Mouse (Mus musculus) CH12.LX (cell line): ENCODE measurements around the gene Pvalb. TPM values are rescaled to one million over a fixed set of nuclear protein-coding genes. Genes with fewer than 3 reads are reported as not detected.

ENCODE experiments used
- DNase-seq: peaks from one replicate; pipeline ENCODE4 v3.0.0-alpha.2; 2013; ENCODE audit errors: extremely low read depth
- H3K27ac ChIP-seq: 2 replicates; pipeline ENCODE4 v1.5.1; 2012; ENCODE audit warnings: low read depth, mild to moderate bottlenecking, control low read depth, moderate library complexity; ENCODE audit not compliant: insufficient read depth
- H3K27me3 ChIP-seq: replicated peaks from 2 replicates; pipeline ENCODE3; 2012; ENCODE audit warnings: inconsistent platforms
- H3K36me3 ChIP-seq, 2 experiments: replicated peaks in 1 of 2; 2 replicates each; pipeline versions ENCODE3 to v1.6.1; 2012; ENCODE audit warnings: inconsistent platforms in 1 of 2, low read length in 1 of 2, mild to moderate bottlenecking in 1 of 2, mixed read lengths in 1 of 2, moderate library complexity in 1 of 2; ENCODE audit not compliant: control insufficient read depth in 1 of 2, insufficient read depth in 1 of 2
- H3K4me1 ChIP-seq, 2 experiments: 2 replicates each; pipeline ENCODE4 v1.6.1; 2012; ENCODE audit warnings: inconsistent platforms in 1 of 2, moderate library complexity in 1 of 2; ENCODE audit not compliant: insufficient read depth in 2 of 2, control insufficient read depth in 1 of 2
- H3K4me2 ChIP-seq: 2 replicates; pipeline ENCODE4 v1.6.1; 2012; ENCODE audit warnings: low read depth, mild to moderate bottlenecking, control low read depth; ENCODE audit not compliant: poor library complexity, insufficient read depth, severe bottlenecking
- H3K4me3 ChIP-seq, 3 experiments: fragments of 150-350 bp in 1 of 3; sonication (generic) in 1 of 3; replicated peaks in 1 of 3; 2 replicates each; pipeline versions ENCODE3 to v1.5.1; 2011 to 2012; ENCODE audit warnings: low read depth in 2 of 3, low read length in 2 of 3, mild to moderate bottlenecking in 2 of 3, moderate library complexity in 2 of 3, control low read depth in 1 of 3, improper control_type of control experiment in 1 of 3, inconsistent platforms in 1 of 3, mixed read lengths in 1 of 3; ENCODE audit not compliant: poor library complexity in 1 of 3
- H3K79me2 ChIP-seq: replicated peaks from 2 replicates; pipeline ENCODE4 v1.6.1; 2012; ENCODE audit warnings: mild to moderate bottlenecking, moderate library complexity; ENCODE audit not compliant: control insufficient read depth, poor library complexity, insufficient read depth, severe bottlenecking; ENCODE audit errors: extremely low read depth
- H3K9ac ChIP-seq: 2 replicates; pipeline ENCODE4 v1.6.1; 2012; ENCODE audit warnings: low read depth, mild to moderate bottlenecking, control low read depth, moderate library complexity; ENCODE audit not compliant: insufficient read depth
- H3K9me3 ChIP-seq: replicated peaks from 2 replicates; pipeline ENCODE3; 2012; ENCODE audit warnings: low read length, inconsistent platforms, mixed read lengths
- CHD1 ChIP-seq: IDR thresholded peaks from 2 replicates; pipeline ENCODE4 v1.6.1; 2012; ENCODE audit warnings: low read depth, low read length, improper control_type of control experiment, inconsistent platforms
- CHD2 ChIP-seq: IDR thresholded peaks from 2 replicates; pipeline ENCODE4 v1.6.1; 2011; ENCODE audit warnings: low read length, improper control_type of control experiment
- CTCF ChIP-seq, 2 experiments: IDR thresholded peaks in 1 of 2; conservative IDR thresholded peaks in 1 of 2; 2 replicates each; pipeline ENCODE4 v1.5.1; 2011 to 2012; ENCODE audit warnings: low read depth in 2 of 2, low read length in 2 of 2, improper control_type of control experiment in 1 of 2, inconsistent platforms in 1 of 2, mild to moderate bottlenecking in 1 of 2, moderate library complexity in 1 of 2
- E2F4 ChIP-seq: IDR thresholded peaks from 2 replicates; pipeline ENCODE4 v1.6.1; 2011; ENCODE audit warnings: low read depth, low read length, improper control_type of control experiment; ENCODE audit not compliant: insufficient replicate concordance
- ELF1 ChIP-seq: IDR thresholded peaks from 2 replicates; pipeline ENCODE4 v1.6.1; 2014; ENCODE audit warnings: low read depth, mild to moderate bottlenecking, inconsistent platforms, low read length, improper control_type of control experiment
- EP300 ChIP-seq: IDR thresholded peaks from 2 replicates; pipeline ENCODE4 v1.6.1; 2011; ENCODE audit warnings: low read length, improper control_type of control experiment
- ETS1 ChIP-seq: conservative IDR thresholded peaks from 2 replicates; pipeline ENCODE4 v1.6.1; 2012; ENCODE audit warnings: low read depth, mild to moderate bottlenecking, inconsistent platforms, low read length, improper control_type of control experiment, moderate library complexity
- GABPA ChIP-seq: IDR thresholded peaks from 2 replicates; pipeline ENCODE4 v1.6.1; 2012; ENCODE audit warnings: low read depth, low read length, improper control_type of control experiment, inconsistent platforms; ENCODE audit not compliant: insufficient replicate concordance
- HCFC1 ChIP-seq: IDR thresholded peaks from 2 replicates; pipeline ENCODE4 v1.6.1; 2012; ENCODE audit warnings: low read depth, mild to moderate bottlenecking, inconsistent platforms, low read length, improper control_type of control experiment
- IRF4 ChIP-seq: IDR thresholded peaks from 2 replicates; pipeline ENCODE4 v1.6.1; 2014; ENCODE audit warnings: low read depth, mild to moderate bottlenecking, inconsistent platforms, low read length, improper control_type of control experiment
- JUN ChIP-seq: IDR thresholded peaks from 2 replicates; pipeline ENCODE4 v1.6.1; 2011; ENCODE audit warnings: low read depth, mild to moderate bottlenecking, low read length, improper control_type of control experiment, moderate library complexity; ENCODE audit not compliant: insufficient read depth
- JUND ChIP-seq: conservative IDR thresholded peaks from 2 replicates; pipeline ENCODE4 v1.6.1; 2011; ENCODE audit warnings: low read depth, low read length, improper control_type of control experiment
- KAT2A ChIP-seq: IDR thresholded peaks from 2 replicates; pipeline ENCODE4 v1.6.1; 2012; ENCODE audit warnings: low read length, improper control_type of control experiment, inconsistent platforms; ENCODE audit not compliant: insufficient replicate concordance
- MAFK ChIP-seq: IDR thresholded peaks from 2 replicates; pipeline ENCODE4 v1.6.1; 2011; ENCODE audit warnings: low read length, improper control_type of control experiment; ENCODE audit not compliant: insufficient replicate concordance
- MAZ ChIP-seq: IDR thresholded peaks from 2 replicates; pipeline ENCODE4 v1.6.1; 2012; ENCODE audit warnings: low read depth, mild to moderate bottlenecking, inconsistent platforms, low read length, improper control_type of control experiment, moderate library complexity
- MXI1 ChIP-seq: IDR thresholded peaks from 2 replicates; pipeline ENCODE4 v1.6.1; 2011; ENCODE audit warnings: mild to moderate bottlenecking, low read depth, low read length, improper control_type of control experiment
- MYC ChIP-seq: IDR thresholded peaks from 2 replicates; pipeline ENCODE4 v1.6.1; 2011; ENCODE audit warnings: low read depth, mild to moderate bottlenecking, improper control_type of control experiment, low read length
- NELFE ChIP-seq: IDR thresholded peaks from 2 replicates; pipeline ENCODE4 v1.6.1; 2011; ENCODE audit warnings: low read depth, low read length, improper control_type of control experiment
- PAX5 ChIP-seq: IDR thresholded peaks from 2 replicates; pipeline ENCODE4 v1.6.1; 2012; ENCODE audit warnings: low read length, inconsistent platforms, mixed read lengths
- POLR2A ChIP-seq: IDR thresholded peaks from 2 replicates; pipeline ENCODE4 v1.6.1; 2011; ENCODE audit warnings: low read depth, mild to moderate bottlenecking, improper control_type of control experiment, low read length
- POLR2AphosphoS2 ChIP-seq: IDR thresholded peaks from 2 replicates; pipeline ENCODE4 v1.6.1; 2011; ENCODE audit warnings: low read depth, low read length, improper control_type of control experiment
- RCOR1 ChIP-seq: conservative IDR thresholded peaks from 2 replicates; pipeline ENCODE4 v1.6.1; 2012; ENCODE audit warnings: low read depth, mild to moderate bottlenecking, inconsistent platforms, low read length, improper control_type of control experiment
- SIN3A ChIP-seq: IDR thresholded peaks from 2 replicates; pipeline ENCODE4 v1.6.1; 2012; ENCODE audit warnings: low read length, improper control_type of control experiment, inconsistent platforms
- SMC3 ChIP-seq: IDR thresholded peaks from 2 replicates; pipeline ENCODE4 v1.6.1; 2011; ENCODE audit warnings: low read depth, low read length, improper control_type of control experiment
- TBP ChIP-seq: conservative IDR thresholded peaks from 2 replicates; pipeline ENCODE4 v1.6.1; 2011; ENCODE audit warnings: low read depth, low read length, improper control_type of control experiment
- TCF12 ChIP-seq: IDR thresholded peaks from 2 replicates; pipeline ENCODE4 v1.6.1; 2014; ENCODE audit warnings: low read depth, mild to moderate bottlenecking, inconsistent platforms, low read length, improper control_type of control experiment
- UBTF ChIP-seq: IDR thresholded peaks from 2 replicates; pipeline ENCODE4 v1.6.1; 2012; ENCODE audit warnings: low read depth, mild to moderate bottlenecking, inconsistent platforms, low read length, improper control_type of control experiment, moderate library complexity
- USF2 ChIP-seq: conservative IDR thresholded peaks from 2 replicates; pipeline ENCODE4 v1.6.1; 2011; ENCODE audit warnings: low read depth, low read length, improper control_type of control experiment
- ZC3H11A ChIP-seq: IDR thresholded peaks from 2 replicates; pipeline ENCODE4 v1.6.1; 2012; ENCODE audit warnings: low read depth, mild to moderate bottlenecking, inconsistent platforms, low read length, improper control_type of control experiment
- ZKSCAN1 ChIP-seq: IDR thresholded peaks from 2 replicates; pipeline ENCODE4 v1.6.1; 2012; ENCODE audit warnings: low read depth, inconsistent platforms, low read length, improper control_type of control experiment, borderline replicate concordance
- ZMIZ1 ChIP-seq: IDR thresholded peaks from 2 replicates; pipeline ENCODE4 v1.6.1; 2012; ENCODE audit warnings: low read depth, mild to moderate bottlenecking, inconsistent platforms, low read length, improper control_type of control experiment
- ZNF384 ChIP-seq: IDR thresholded peaks from 2 replicates; pipeline ENCODE4 v1.6.1; 2012; ENCODE audit warnings: low read depth, low read length, improper control_type of control experiment, inconsistent platforms
- dilution Hi-C: fragments of 300-500 bp; cut with MboI; formaldehyde crosslinking; loops from 2 replicates; pipeline ENCODE4 v1.14.3; 2020; ENCODE audit warnings: low sequenced_read_pairs; ENCODE audit not compliant: extremely low pct_unique_long_range_greater_than_20kb, extremely low pct_ligation_motif_present
- in situ Hi-C: fragments of 300-500 bp; cut with MboI; formaldehyde crosslinking; loops from 3 replicates; pipeline ENCODE4 v1.14.3; 2019; ENCODE audit warnings: low sequenced_read_pairs, low pct_ligation_motif_present, low pct_unique_long_range_greater_than_20kb, mixed read lengths
- polyA plus RNA-seq: library from polyadenylated mRNA; unstranded; fragments of >175 nt; gene quantifications from 2 replicates; pipeline ENCODE4 v1.2.1, GENCODE M21; 2012; ENCODE audit warnings: low read depth; ENCODE audit not compliant: insufficient read length
- total RNA-seq, 2 experiments: library from RNA; depleted of rRNA; stranded (reverse); fragments of 300-350 nt in 1 of 2; fragments of >200 nt in 1 of 2; gene quantifications; 2 replicates each; pipeline ENCODE4 v1.2.3; 2012 to 2014

The Pvalb gene
- total and polyA plus RNA-seq, 3 experiments: 11.4 to 16.4 (median 12.8) TPM

DNA sequence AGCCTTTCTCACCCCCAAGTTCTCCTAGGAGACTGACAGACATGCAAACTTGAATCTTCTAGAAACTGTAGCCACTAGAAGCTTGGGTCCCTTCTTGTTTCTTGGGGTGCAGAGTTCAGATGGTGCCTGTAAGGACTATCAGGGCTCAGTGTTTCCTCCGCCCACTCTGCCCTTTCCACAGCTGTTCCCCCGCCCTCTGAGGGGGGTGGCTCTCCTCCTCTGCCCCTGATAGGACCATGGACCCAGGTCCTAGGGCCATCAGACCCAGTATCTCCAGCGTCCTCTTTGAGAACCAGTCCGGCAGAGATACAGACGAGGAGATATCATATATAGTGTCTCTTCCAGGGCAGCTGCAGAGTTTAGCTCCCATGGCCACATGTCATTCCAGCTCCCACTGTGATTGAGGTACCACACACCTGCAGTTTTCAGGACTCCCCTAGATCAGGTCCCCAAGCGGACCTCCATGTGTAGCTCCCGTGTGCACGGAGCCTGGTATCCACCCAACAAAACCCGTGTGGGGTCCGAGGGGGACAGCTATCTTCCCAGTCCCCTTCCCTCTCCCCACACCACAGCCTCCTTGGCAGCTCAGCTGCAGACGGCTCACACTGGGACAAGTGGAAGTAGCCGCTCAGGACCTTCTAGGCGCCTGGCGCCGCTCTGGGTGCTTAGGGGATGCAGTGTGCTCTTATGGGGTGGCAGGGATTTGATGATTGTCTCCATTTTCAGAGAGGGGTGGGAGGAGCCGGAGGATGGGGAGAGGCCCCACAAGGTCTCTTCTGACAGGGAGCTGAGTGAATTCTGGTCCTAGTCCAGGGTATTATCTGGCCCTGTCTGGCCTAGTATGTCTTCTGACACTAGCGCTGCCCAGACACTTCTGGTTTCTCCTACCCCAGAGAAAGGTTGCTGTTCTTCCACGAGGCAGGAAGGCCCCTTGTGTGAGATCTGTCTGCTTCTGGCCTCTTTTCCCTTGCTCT is 40.2 kb upstream of the Pvalb start (continued):
- TF ChIP-seq ZMIZ1: peak; percentile 95
- TF ChIP-seq ZKSCAN1: no peak
- TF ChIP-seq, all 38 proteins: peak for 15

DNA sequence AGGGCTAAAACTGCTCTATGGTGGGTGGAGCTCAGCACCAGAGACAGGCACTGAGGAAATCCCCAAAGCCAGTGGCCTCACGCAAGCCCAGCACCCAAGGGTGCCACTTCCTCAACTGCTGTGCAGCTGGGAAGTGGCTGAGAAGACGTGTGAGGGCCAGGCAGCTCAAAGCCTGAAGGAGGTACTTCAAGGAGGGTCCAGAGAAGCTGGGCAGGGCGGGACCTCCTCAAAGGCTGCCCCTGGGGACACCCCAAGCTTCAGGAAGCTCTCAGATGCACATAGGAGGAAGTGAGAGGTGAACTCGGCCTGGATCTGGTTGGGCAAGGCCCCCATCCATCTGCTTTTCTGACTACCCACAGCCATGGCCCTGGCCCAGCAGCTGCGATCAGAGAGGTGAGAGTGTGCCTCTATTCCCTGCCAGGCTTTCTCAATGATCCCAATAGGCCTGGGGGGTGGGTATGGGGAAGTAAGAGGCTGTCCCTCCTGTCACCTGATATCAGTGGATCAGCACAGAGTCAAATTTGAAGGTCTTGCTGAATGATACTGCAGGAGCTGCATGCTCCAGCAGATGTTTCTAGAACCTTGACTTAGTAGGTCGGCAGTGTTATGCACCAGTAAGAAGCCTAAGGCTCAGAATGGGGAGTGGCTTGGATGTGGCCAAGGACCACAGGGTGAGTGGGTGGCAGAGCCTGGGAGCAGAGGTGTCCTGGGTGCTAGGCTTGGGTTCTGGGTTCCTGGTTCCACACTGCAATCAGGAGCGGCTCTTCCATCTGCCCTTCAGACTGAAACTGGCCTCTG is 38.7 kb upstream of the Pvalb start, which contains the start of gene Ncf4:
Ncf4 (plus strand) TSS at position 107 of the 798 bp plus-strand sequence.
- no peaks in the 10 kb centered on the region for H3K27me3 ChIP-seq
- peak; percentile 99 for DNase-seq
- peak within 1 kb of the TSS; percentile 86 for H3K4me2 ChIP-seq
- peaks cover 52 to 66% of the 10 kb centered on the region in 2 experiments for H3K4me1 ChIP-seq
- no peaks in the 10 kb centered on the region for H3K9me3 ChIP-seq
- in situ Hi-C loops (loop anchor here (5.0 to 10.0 kb wide), 2 partner anchors 63 to 270 kb away; partner anchors contain the start of gene Eif3d), dilution Hi-C loops (no loop called here)
- H3K79me2 ChIP-seq: peaks cover 24% of the 10 kb centered on the region
- peak within 1 kb of the TSS; percentile 63 to 85 (median 84) for H3K4me3 ChIP-seq
- H3K36me3 ChIP-seq: peaks cover 13 to 14% of the 10 kb centered on the region in 2 experiments
- H3K9ac ChIP-seq: peak within 1 kb of the TSS; percentile 87
- H3K27ac ChIP-seq: peak within 1 kb of the TSS; percentile 98
- TF ChIP-seq ZC3H11A (no peak), EP300 (peak; percentile 92), USF2 (no peak; the same call in 1 of the 2 replicates), MAFK (0 out of 2 replicates have a peak, but pooled peaks have one; percentile 19), JUND (peak; percentile 4; the same call in 1 of the 2 replicates), POLR2A (peak; percentile 66), ZNF384 (no peak), CTCF (conservative IDR thresholded peaks at IDR 0.05 in 1 of 2, IDR thresholded peaks at IDR 0.05 in 1 of 2; ENCODE audit: low read depth in 2 of 2, low read length in 2 of 2) (no peak), RCOR1 (peak; percentile 94), NELFE (peak; percentile 66), GABPA (no peak), MXI1 (no peak; the same call in 1 of the 2 replicates), PAX5 (no peak), SMC3 (no peak; the same call in 1 of the 2 replicates), E2F4 (0 out of 2 replicates have a peak, but pooled peaks have one; percentile 34), TCF12 (peak; percentile 98), ZMIZ1 (peak; percentile 17), HCFC1 (peak; percentile 49; the same call in 1 of the 2 replicates), POLR2AphosphoS2 (no peak; the same call in 1 of the 2 replicates), SIN3A (peak; percentile 86), UBTF (peak; percentile 76), ETS1 (peak; percentile 88), MYC (no peak; the same call in 1 of the 2 replicates), KAT2A (0 out of 2 replicates have a peak, but pooled peaks have one; percentile 22), ZKSCAN1 (peak; percentile 85), CHD2 (peak; percentile 80), MAZ (peak; percentile 66), TBP (peak; percentile 93), IRF4 (peak; percentile 93), JUN (0 out of 2 replicates have a peak, but pooled peaks have one; percentile 21), ELF1 (peak; percentile 92), CHD1 (no peak)
